In the genomic region with DNA sequence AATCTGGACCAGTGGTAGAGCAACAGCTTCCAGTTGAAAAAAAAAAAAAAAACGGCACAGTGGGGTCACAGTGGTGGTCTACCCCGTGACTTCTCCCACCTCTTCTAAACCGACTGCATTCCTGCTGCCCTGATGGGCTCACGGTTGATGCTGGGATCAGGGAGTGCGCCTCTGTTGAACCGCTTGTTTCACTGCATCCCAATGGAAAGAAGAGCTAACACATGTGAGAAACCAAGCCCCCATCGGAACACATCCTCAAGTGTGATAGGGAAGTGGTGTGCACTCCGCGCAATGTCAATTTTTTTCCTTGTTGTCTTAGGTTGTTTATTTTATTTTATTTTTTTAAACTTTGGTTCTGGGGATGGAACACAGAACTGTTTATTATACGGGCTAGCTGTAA, we compare ENCODE assay signal across 8 mouse cellular contexts. TPM values are rescaled to one million over a fixed set of nuclear protein-coding genes. Genes with fewer than 3 reads are reported as not detected.
A peak's percentile ranks its signal among the peaks of the same experiment; 100 is the strongest.
DNase-seq lines count a peak whose midpoint lies in the region; ATAC-seq and TF ChIP-seq lines count a peak whose summit lies in the region.

No protein-coding gene starts in this region.

- H3K27ac ChIP-seq in thymus, adult 2 months (ENCODE audit: control insufficient read depth, insufficient read depth, low read length) = no peak overlapping the region
- no peak overlapping the region for H3K27ac ChIP-seq in liver, embryonic 15.5 days (replicated peaks)

- 17% methylated on average over 10 of the region's 10 CpGs for WGBS in thymus, adult 2 months
- WGBS in liver, embryonic 15.5 days (ENCODE audit: insufficient replicate concordance) = 26% methylated on average over 10 of the region's 10 CpGs

- no peak for TF ChIP-seq POLR2A in thymus, adult 2 months (IDR thresholded peaks at IDR 0.05; ENCODE audit: control insufficient read depth, extremely low read depth, insufficient read depth, low read length, poor library complexity)

- H3K36me3 ChIP-seq in thymus, adult 2 months (ENCODE audit: control insufficient read depth, insufficient read depth, low read length) = no peaks in the 10 kb centered on the region
- no peaks in the 10 kb centered on the region for H3K36me3 ChIP-seq in liver, embryonic 15.5 days (replicated peaks)

- H3K4me3 ChIP-seq in thymus, adult 2 months (ENCODE audit: control insufficient read depth, insufficient read depth, low read length) = peak overlapping the region; percentile 9; the same call in 1 of the 2 replicates
- H3K4me3 ChIP-seq in liver, embryonic 15.5 days (replicated peaks) = peak overlapping the region; percentile 74; the same call in 1 of the 2 replicates

- DNase-seq in heart, adult 11 months = peak; percentile 87
- DNase-seq in heart, postnatal 4 days = no peak
- no peak for DNase-seq in thymus, adult 2 months
- DNase-seq in thymus, postnatal 4 days = no peak
- no peak for DNase-seq in testis, postnatal 10 days (ENCODE audit: low spot score)
- no peak for DNase-seq in left cerebral cortex, adult 8-10 months (ENCODE audit: low spot score in 2 of 2)
- DNase-seq in right cerebral cortex, adult 2 months (ENCODE audit: low spot score in 2 of 2) = no peak

- peak overlapping the region; percentile 88 for H3K4me2 ChIP-seq in liver, embryonic 15.5 days

- H3K27me3 ChIP-seq in thymus, adult 2 months (ENCODE audit: control insufficient read depth, insufficient read depth, low read length) = no peaks in the 10 kb centered on the region
- no peaks in the 10 kb centered on the region for H3K27me3 ChIP-seq in liver, embryonic 15.5 days

- no peak overlapping the region for H3K9ac ChIP-seq in liver, embryonic 15.5 days

- peaks cover 41% of the 10 kb centered on the region for H3K4me1 ChIP-seq in thymus, adult 2 months (replicated peaks; ENCODE audit: control insufficient read depth, insufficient read depth, low read length)
- peaks cover 49% of the 10 kb centered on the region for H3K4me1 ChIP-seq in liver, embryonic 15.5 days (replicated peaks)

- no peak for TF ChIP-seq CTCF in thymus, adult 2 months (IDR thresholded peaks at IDR 0.05; ENCODE audit: borderline replicate concordance, control insufficient read depth, extremely low read depth, insufficient read depth, low read length, poor library complexity)

- H3K9me3 ChIP-seq in liver, embryonic 15.5 days (replicated peaks) = no peaks in the 10 kb centered on the region

- ATAC-seq in liver, embryonic 15.5 days (ENCODE audit: insufficient read depth) = no peak

RNA-seq across cellular contexts. Expression of a gene that starts 2.5 kb away (rescaled TPM):
- 10 to 100 TPM; 28.9 to 32.0 TPM for total RNA-seq in heart, postnatal 4 days (2021)
- polyA plus RNA-seq in thymus, adult 2 months (2012; rRNA removed) = 43.8 and 46.9 TPM in 2 replicates
- 3.0 and 3.8 TPM in 2 replicates for polyA plus RNA-seq in liver, embryonic 15.5 days (2015; fragmentation: Nextera tagmentation; extraction: Ambion mirVana)
- total RNA-seq in left cerebral cortex, adult 8-10 months (2022) = 10 to 100 TPM; 13.3 to 16.1 (median 15.1) TPM
